Mouse (Mus musculus): ENCODE data around the gene Coa3.
"Not testable (repeated sequence)": the region's sequence is repeated elsewhere in the genome, so short reads cannot be mapped to it uniquely, and the experiment has no call there.

The Coa3 gene

DNA sequence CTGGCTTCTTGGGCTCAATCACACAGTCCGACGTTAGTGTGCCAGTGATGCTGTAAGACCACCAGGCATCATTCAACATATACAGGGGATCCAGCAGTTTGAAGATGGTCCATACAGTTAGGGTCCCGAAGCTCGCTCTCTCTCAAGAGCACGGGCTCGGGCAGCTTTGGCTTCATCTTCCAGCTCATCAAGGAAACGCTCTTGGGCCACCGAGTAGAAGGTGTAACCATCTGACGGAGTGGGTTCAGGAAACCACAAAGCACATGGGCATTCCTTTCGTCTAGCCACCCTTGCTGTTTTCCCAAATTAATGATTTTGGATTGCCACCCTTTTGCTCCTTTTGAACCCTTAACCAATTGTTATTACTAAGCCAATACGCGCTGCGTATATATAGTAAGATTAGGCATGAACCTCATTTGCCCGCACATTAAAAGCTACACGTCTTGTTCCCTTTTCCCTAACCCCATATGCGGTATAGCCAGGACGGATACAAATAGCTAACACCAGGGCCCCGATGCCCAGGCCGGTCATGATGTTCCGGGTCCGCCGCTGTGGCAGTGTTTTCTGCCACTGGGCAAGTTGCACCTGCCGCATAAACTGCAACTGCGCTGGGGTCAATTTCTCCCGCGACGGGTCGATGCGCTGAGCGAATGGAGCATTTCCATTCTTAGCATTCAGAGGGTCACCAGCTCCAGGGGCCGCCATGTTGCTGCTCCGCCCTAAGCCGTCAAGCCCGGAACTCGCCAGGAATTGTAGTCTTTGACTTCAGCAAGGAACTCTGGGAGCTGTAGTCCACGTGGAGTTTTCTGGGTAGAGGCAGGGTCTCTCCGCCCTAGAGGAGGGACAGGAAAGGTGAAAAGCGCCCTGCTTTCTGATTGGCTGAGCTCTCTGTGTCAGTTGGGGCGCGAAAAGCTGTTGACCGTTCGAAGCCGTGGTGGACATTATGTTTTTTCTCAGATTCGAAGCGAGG, at the start of gene Coa3, which contains the start of gene Cntd1:
Coa3 (minus strand) TSS at position 892 of the 970 bp plus-strand sequence.
Cntd1 (plus strand) TSS at position 790 of the 970 bp plus-strand sequence.
- peak; percentile 80 for DNase-seq (ENCODE audit: low read depth)

- DNase-seq (ENCODE audit: low read depth), result no peak
Observed at GRCm38 (mm10) chr11:101327311-101327710, 48.4 kb upstream of the Coa3 start.

DNA sequence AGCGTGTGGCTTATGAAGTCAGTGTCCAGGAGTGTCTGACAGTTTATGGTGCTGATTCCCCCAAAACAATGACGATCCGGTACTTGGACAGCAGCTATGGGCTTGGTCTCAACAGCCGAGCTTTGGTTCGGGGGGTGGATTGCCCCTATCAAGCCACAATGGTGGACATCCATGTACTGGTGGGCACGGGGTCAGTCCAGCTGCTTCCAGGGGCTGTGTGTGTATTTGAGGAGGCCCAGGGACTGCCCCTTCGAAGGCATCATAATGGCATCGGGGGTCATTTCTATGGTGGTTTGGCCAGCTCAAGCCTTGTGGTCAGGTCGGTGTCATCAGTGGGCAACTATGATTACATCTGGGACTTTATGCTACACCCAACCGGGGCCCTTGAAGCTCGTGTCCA, 47.2 kb upstream of the Coa3 start:
- no peak for DNase-seq (ENCODE audit: low read depth)

GRCm38 (mm10) chr11:101325201-101325600, 46.3 kb upstream of the Coa3 start:
- DNase-seq (ENCODE audit: low read depth), result not testable (repeated sequence)

DNA sequence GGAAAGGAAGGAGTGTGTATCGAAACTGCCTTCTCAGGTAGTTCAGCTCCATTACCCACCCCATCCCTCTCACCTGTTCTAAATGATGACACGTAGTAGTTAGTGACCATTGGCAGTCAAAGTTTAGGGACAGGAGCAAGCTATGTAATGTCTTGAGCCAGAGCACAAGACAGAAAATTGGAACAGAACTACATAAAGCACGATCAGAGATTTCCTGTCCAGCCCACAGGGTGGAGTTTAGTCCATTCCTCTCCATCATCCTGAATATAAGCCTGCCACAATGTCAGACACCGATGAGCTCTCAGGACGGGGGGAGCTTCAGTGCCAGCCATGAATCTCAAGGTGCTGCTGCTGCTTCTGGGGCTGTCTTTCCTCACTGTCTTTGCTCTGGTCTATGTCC, 45.8 kb upstream of the Coa3 start, which contains the start of gene Aoc2:
Aoc2 (plus strand) TSS at position 301 of the 400 bp plus-strand sequence.
- DNase-seq (ENCODE audit: low read depth), result no peak

GRCm38 (mm10) chr11:101323609-101324008, 44.7 kb upstream of the Coa3 start:
- no peak for DNase-seq (ENCODE audit: low read depth)

DNA sequence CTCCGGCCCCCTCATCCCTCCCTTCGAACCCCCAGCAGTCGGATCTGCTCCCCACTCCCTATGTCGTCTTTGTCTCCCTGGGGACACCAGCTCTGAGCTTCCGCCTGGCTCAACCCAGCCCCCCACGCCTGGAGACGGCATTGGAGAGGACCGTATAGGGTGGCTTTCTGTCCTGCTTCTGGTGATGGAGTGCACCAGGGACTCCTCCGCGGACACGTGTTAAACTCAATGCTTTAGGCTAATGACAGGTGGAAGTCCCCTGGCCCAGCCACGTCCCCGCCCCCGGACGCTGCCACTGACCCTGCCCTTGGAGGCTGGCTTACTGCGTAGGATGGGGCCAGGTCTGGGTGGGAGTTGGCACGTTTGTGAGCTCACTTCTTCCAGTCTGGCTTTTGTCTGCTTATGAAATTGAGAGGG, 37.6 kb upstream of the Coa3 start:
- DNase-seq (ENCODE audit: low read depth), result peak; percentile 45

DNA sequence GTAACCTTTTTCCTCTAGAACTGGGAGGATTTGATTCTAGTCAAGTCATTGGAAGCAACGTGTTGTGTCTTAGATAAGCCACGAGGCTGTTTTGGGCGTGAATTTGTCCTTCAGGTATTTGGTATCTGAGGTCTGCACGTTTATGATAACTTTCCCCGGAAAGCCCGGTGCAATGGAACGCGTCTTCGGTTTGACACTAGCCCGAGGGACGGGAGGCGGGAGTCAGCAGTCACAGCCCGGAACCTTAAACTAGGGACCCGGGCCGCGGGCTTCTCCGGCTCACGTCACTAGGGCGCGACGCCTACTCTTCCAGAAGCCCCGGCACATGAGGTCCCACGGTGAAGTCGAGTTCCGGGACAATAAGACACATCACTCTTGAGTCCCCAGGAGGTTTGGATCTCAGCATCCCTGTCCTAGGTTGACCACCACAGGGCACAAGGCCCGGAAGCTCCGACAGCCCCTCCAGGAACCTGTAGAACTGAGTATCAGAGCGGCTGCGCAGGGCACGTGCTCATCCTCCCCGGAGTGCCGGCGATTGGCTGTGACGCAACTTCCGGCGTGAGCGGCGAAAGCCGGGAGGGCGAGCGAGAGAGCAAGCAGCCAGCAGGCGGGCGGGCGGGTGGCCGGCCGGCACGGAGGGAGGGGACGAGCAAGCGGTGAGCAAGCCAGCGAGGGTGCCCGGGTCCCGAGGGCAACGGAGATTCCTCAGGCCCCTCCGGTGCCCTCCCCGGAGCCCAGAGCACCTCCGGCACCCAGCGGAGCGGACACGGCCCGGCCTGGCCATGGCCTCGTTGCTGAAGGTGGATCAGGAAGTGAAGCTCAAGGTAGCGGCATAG, 37.0 kb upstream of the Coa3 start, which contains the start of gene Psme3:
Psme3 (plus strand) TSS at position 549 of the 836 bp plus-strand sequence.
- DNase-seq (ENCODE audit: low read depth), result peak; percentile 88

GRCm38 (mm10) chr11:101315082-101315650, 36.3 kb upstream of the Coa3 start:
- DNase-seq (ENCODE audit: low read depth), result no peak

DNA sequence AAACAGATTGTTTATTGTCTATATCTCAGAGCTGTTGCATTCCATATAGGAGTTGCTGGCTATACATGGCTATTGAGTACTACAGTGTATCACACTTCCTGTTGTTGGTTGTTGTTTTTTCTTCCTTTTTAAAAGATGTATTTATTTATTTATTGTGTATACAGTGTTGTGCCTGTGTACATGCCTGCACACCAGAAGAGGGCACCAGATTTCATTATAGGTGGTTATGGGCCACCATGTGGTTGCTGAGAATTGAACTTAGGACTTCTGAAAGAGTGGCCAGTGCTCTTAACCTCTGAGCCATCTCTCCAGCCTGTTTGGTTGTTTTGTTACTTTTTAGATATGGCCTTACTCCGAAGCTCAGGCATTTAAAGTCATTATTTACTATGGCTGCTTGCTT, 35.7 kb upstream of the Coa3 start:
- no peak for DNase-seq (ENCODE audit: low read depth)

DNA sequence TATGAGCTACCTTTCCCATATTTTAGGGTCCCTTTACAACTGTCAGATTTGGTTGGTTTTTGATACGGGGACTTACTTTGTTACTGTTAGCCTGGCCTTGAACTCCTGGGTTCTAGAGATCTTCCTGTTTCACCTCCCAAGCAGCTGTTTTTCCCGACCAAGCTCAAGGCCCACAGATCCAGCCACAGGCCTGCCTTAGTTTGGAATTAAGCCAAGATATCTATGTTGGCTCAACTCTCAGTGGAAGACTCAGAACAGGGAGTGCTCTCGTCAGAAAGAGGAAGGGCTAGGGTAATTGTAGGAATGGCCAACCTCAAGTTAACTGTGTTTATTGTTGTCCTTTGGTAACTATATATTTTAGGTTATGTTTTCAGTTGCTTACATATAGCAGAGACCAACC, 33.2 kb upstream of the Coa3 start:
- no peak for DNase-seq (ENCODE audit: low read depth)

GRCm38 (mm10) chr11:101311083-101311482, 32.2 kb upstream of the Coa3 start:
- no peak for DNase-seq (ENCODE audit: low read depth)

GRCm38 (mm10) chr11:101307744-101308143, 28.8 kb upstream of the Coa3 start:
- no peak for DNase-seq (ENCODE audit: low read depth)

DNA sequence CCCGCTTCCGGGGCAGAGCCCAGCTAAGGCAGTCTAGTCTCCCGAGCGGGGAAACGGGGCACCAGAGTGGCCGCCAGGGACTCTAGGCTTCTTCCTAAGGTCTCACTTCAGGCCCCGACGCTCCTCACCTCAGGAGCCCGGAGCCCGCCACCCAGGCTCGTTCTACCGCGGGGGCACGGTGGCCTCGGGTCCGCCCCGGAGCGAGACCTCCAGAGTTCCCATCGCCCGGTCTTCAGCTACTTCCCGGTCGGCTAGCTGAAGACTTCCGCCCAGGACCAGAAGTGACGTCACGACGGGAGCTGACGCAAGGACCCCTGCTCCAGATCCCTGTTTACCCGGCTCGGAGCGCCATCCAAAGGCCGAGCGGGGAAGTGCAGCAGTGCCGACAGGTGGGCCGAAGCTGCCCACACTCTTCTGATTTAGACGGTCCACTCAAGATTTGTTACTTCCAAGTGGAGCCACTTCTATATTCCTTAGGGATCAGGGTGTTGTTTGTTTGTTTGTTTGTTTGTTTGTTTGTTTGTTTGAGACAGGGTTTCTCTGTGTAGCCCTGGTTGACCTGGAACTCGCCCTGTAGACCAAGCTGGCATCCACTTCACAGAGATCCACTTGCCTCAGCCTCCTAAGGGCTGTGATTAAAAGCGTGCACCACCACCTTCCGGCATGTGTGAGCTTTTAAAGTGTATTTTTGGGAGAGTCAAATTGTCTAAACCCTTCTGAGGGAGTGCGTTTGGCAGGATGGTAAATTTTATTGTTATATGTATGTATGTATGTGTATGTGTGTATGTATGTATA, 23.3 kb upstream of the Coa3 start, which contains the start of gene Becn1:
Becn1 (minus strand) TSS at position 283 of the 795 bp plus-strand sequence.
- peak; percentile 96 for DNase-seq (ENCODE audit: low read depth)

DNA sequence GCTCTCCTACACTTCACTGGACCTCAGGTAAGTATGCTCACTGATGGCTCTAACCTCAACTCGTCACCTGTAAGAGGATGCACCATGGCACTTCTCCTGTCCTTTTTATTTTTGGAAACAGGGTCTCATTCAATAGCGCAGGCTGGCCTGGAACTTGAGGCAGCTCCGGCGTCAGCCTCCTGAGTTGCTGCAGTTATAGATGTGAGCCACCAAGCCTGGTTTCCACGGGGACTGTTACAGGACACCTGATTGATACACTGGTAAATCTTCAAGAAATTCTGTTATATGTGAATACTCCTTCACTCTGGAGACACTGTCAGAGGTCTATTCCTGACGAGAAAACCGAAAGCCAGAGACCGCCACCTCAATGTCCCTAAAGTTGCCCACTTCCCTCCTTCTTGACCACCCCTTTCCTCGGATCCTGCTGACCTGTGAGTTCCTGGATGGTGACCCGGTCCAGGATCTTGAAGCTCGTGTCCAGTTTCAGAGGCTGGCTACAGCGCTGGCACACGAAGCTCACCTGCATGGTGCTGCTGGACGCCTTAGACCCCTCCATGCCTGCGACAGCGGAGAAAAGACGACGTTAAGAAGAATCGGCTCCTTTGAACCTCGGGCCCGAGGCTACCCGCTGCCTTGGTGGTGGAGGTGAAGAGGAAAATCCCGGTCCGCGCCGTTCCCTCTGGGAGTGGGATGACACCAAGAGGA, 22.5 kb upstream of the Coa3 start:
- no peak for DNase-seq (ENCODE audit: low read depth)

DNA sequence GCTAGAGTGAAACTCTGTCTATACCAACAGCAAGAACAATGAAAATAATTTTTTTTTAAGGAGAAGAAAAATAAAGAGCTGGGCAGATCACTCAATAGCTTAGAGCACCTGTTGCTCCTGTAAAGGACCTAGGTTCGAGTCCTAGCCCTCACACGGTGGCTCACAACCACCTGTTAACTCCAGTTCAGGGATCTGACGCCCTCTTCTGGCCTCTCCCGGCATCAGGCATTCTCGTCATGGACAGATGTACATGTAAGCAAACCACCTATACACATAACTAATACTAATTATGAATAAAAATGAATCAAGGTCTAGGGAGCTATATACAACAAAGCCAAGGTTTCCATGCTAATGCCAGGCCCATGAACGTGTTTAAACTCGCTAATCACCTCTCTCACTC, 22.0 kb upstream of the Coa3 start:
- no peak for DNase-seq (ENCODE audit: low read depth)

- DNase-seq (ENCODE audit: low read depth), result no peak
Observed at GRCm38 (mm10) chr11:101295191-101295590, 16.3 kb upstream of the Coa3 start.

- DNase-seq (ENCODE audit: low read depth), result no peak
Observed at GRCm38 (mm10) chr11:101291231-101291630, 12.3 kb upstream of the Coa3 start.

DNA sequence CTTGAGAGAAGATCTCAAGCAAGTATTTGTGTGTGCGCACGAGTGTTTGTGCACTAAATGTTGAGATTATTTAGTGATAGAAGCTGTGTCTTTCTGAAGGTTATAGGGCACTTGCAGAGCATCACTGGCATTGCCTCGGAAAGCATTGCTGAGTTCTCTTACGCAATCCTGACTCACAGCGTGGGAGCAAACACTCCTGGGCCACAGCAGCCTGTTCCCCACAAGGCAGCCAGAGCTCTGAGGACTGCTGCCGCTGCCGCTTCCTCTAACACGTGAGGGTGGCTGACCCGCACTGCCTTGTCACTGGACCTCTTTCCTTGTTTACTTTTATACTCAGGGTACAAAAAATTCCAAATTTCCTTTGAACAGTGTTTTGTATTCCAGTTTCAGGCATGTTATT, 8.4 kb upstream of the Coa3 start:
- no peak for DNase-seq (ENCODE audit: low read depth)

DNA sequence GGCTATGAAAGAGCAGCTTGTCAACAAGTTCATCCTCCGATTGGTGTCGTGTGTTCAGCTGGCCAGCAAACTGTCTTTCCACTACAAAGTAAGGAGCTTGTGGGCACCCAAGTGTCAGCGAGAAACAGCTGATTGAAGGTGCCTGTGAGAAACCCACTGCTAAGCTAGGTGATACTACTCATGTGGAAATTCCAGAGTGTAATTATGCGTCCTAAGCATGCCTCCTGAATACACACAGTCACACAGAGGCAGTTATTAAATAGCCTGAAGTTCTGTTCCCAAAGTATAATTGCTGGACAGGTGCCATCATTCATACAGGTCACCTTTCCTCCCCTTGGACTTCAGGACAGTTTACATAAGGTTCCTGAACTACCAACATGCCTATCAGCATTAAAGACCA, 4.9 kb upstream of the Coa3 start:
- no peak for DNase-seq (ENCODE audit: low read depth)

DNA sequence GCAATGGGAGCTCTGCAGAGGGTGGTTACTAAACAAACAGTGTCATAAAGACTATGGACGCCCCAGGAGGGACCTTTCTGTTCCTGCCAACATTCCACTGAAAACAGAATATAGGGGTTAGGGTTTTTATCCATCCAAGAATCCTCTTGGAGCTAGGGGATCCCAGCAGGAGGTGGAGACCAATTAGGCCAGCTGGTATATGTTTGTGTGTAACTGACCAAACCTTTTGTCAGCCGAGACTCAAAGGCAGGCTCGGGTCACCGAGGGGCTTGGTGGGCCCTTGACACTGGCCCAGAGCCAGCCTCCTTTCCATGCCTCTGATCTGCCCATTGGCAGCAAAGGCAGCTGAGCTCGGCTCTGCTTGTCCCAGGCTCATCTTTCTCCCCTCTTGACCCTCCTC, 4.0 kb upstream of the Coa3 start:
- no peak for DNase-seq (ENCODE audit: low read depth)

Data from c-Kit-positive CD71-negative TER-119-negative erythroid progenitor cells, embryonic 14.5 days (primary cell).